In the genomic region with DNA sequence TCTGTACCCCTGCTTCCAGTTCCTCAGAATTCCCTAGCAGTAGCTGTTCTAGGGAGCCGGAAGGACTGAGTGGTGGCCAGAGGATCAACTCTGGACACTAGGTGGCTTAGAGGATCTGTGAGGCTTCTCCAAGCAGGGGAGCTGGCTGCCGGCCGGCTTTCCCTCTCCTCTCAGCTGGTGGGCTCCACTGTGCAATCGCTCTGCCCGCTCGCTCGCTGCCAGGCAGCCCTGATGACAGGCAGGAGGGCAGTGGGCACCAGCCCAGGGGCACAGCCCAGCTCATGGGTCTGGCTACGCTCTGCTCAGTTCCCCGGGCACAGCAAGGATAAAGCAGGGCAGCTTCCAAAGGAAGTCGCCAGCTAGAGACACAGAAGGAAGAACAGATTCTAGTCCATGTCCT, we compare ENCODE assay signal across 8 mouse cellular contexts. TPM values are rescaled to one million over a fixed set of nuclear protein-coding genes. Genes with fewer than 3 reads are reported as not detected.
DNase-seq lines count a peak whose midpoint lies in the region; ATAC-seq and TF ChIP-seq lines count a peak whose summit lies in the region.

No protein-coding gene starts in this region.

- no peak overlapping the region for H3K27ac ChIP-seq in liver, embryonic 12.5 days
- peak overlapping the region in 1 of 2 experiments; percentile 14; a peak in 1 of 4 replicates for H3K27ac ChIP-seq in heart, embryonic 14.5 days (replicated peaks in 1 of 2; ENCODE audit: control insufficient read depth in 1 of 2, insufficient read depth in 1 of 2, low read depth in 2 of 2, low read length in 2 of 2)
- no peak overlapping the region for H3K27ac ChIP-seq in kidney, postnatal 0 days
- no peak overlapping the region for H3K27ac ChIP-seq in stomach, postnatal 0 days (replicated peaks)

- no peak overlapping the region for H3K4me2 ChIP-seq in liver, embryonic 12.5 days
- peak overlapping the region; percentile 48 for H3K4me2 ChIP-seq in heart, embryonic 14.5 days (ENCODE audit: low read length)
- peak overlapping the region; percentile 36 for H3K4me2 ChIP-seq in kidney, postnatal 0 days (ENCODE audit: low read length)
- H3K4me2 ChIP-seq in stomach, postnatal 0 days (replicated peaks; ENCODE audit: low read depth), result peak overlapping the region; percentile 36; the same call in 1 of the 2 replicates

- no peak for TF ChIP-seq EP300 in stomach, postnatal 0 days (optimal IDR thresholded peaks at IDR 0.05)

- no peaks in the 10 kb centered on the region for H3K36me3 ChIP-seq in liver, embryonic 12.5 days
- H3K36me3 ChIP-seq in heart, embryonic 14.5 days (ENCODE audit: control insufficient read depth, insufficient read depth, low read length), result no peaks in the 10 kb centered on the region
- H3K36me3 ChIP-seq in kidney, postnatal 0 days (ENCODE audit: insufficient read depth, low read length), result no peaks in the 10 kb centered on the region
- no peaks in the 10 kb centered on the region for H3K36me3 ChIP-seq in stomach, postnatal 0 days (ENCODE audit: control insufficient read depth, insufficient read depth, low read length)

- H3K9ac ChIP-seq in liver, embryonic 12.5 days, result no peak overlapping the region
- peak overlapping the region; percentile 21 for H3K9ac ChIP-seq in heart, embryonic 14.5 days (ENCODE audit: low read length)
- no peak overlapping the region for H3K9ac ChIP-seq in kidney, postnatal 0 days (ENCODE audit: low read depth, low read length)
- H3K9ac ChIP-seq in stomach, postnatal 0 days (ENCODE audit: low read length), result no peak overlapping the region

- H3K4me3 ChIP-seq in liver, embryonic 12.5 days, result no peak overlapping the region
- peak overlapping the region in 1 of 2 experiments; percentile 17; a peak in 1 of 4 replicates for H3K4me3 ChIP-seq in heart, embryonic 14.5 days (ENCODE audit: control insufficient read depth in 1 of 2, insufficient read depth in 1 of 2, low read depth in 1 of 2, low read length in 2 of 2)
- no peak overlapping the region for H3K4me3 ChIP-seq in kidney, postnatal 0 days (replicated peaks; ENCODE audit: low read depth, low read length)
- no peak overlapping the region for H3K4me3 ChIP-seq in stomach, postnatal 0 days (ENCODE audit: low read depth, low read length)

- WGBS in liver, embryonic 12.5 days (ENCODE audit: insufficient replicate concordance), result 23% methylated on average over 10 of the region's 10 CpGs
- WGBS in heart, embryonic 14.5 days, result 10% methylated on average over 10 of the region's 10 CpGs
- 20% methylated on average over 10 of the region's 10 CpGs for WGBS in kidney, postnatal 0 days
- WGBS in stomach, postnatal 0 days, result 31% methylated on average over 10 of the region's 10 CpGs

- H3K9me3 ChIP-seq in liver, embryonic 12.5 days (replicated peaks), result no peaks in the 10 kb centered on the region
- no peaks in the 10 kb centered on the region for H3K9me3 ChIP-seq in heart, embryonic 14.5 days (ENCODE audit: control insufficient read depth, low read length)
- H3K9me3 ChIP-seq in kidney, postnatal 0 days (replicated peaks; ENCODE audit: low read length), result no peaks in the 10 kb centered on the region
- H3K9me3 ChIP-seq in stomach, postnatal 0 days (ENCODE audit: control insufficient read depth, low read length), result no peaks in the 10 kb centered on the region

- ATAC-seq in liver, embryonic 12.5 days, result no peak
- peak; percentile 48; the same call in 1 of the 2 replicates for ATAC-seq in heart, embryonic 14.5 days (ENCODE audit: insufficient number of reproducible peaks, insufficient read depth, low FRiP score, low read depth)
- ATAC-seq in kidney, postnatal 0 days (replicated peaks; ENCODE audit: low FRiP score, low read depth), result no peak; the same call in 1 of the 2 replicates
- peak; percentile 51; the same call in 1 of the 2 replicates for ATAC-seq in stomach, postnatal 0 days (ENCODE audit: low FRiP score, low TSS enrichment)
- no peak for ATAC-seq in activated CD4-positive, CD25-positive, alpha-beta regulatory T cell, adult 4 months

- H3K27me3 ChIP-seq in liver, embryonic 12.5 days (replicated peaks), result peaks cover 96% of the 10 kb centered on the region
- peaks cover 4% of the 10 kb centered on the region; the same call in 1 of the 2 replicates for H3K27me3 ChIP-seq in heart, embryonic 14.5 days (ENCODE audit: control insufficient read depth, insufficient read depth, low read length)
- H3K27me3 ChIP-seq in kidney, postnatal 0 days (ENCODE audit: insufficient read depth, low read length), result no peaks in the 10 kb centered on the region
- H3K27me3 ChIP-seq in stomach, postnatal 0 days (ENCODE audit: control insufficient read depth, insufficient read depth, low read length), result no peaks in the 10 kb centered on the region

- peaks cover 1% of the 10 kb centered on the region; the same call in 1 of the 2 replicates for H3K4me1 ChIP-seq in liver, embryonic 12.5 days
- H3K4me1 ChIP-seq in heart, embryonic 14.5 days (ENCODE audit: control insufficient read depth in 2 of 2, insufficient read depth in 2 of 2, low read length in 2 of 2), result peaks cover 37 to 94% of the 10 kb centered on the region in 2 experiments
- H3K4me1 ChIP-seq in kidney, postnatal 0 days (replicated peaks; ENCODE audit: insufficient read depth, low read length), result peaks cover 3% of the 10 kb centered on the region; the same call in 1 of the 2 replicates
- H3K4me1 ChIP-seq in stomach, postnatal 0 days (replicated peaks; ENCODE audit: control insufficient read depth, insufficient read depth), result 0 out of 2 replicates have a peak, but pooled peaks cover 2% of the 10 kb centered on the region

- TF ChIP-seq CTCF in kidney, postnatal 0 days (IDR thresholded peaks at IDR 0.05; ENCODE audit: low read depth), result peak; percentile 68
- peak; percentile 68 for TF ChIP-seq CTCF in stomach, postnatal 0 days (IDR thresholded peaks at IDR 0.05; ENCODE audit: low read depth)

- DNase-seq in liver, result peak; percentile 12
- DNase-seq in embryo, embryonic 11 days, result peak; percentile 77
- peak; percentile 84 for DNase-seq in kidney, postnatal 0 days (ENCODE audit: low spot score)
- DNase-seq in lung, postnatal 36 days, result peak; percentile 64
- peak; percentile 56 for DNase-seq in stomach, postnatal 0 days (ENCODE audit: low spot score)

RNA-seq across cellular contexts. Expression of gene Casz1, which starts 7.7 kb away (rescaled TPM):
- polyA plus RNA-seq in liver, embryonic 12.5 days (2016; fragmentation: Nextera tagmentation; extraction: Ambion mirVana), result 0.50 and 0.60 TPM in 2 replicates
- 24.6 and 26.6 TPM in 2 replicates for polyA plus RNA-seq in heart, embryonic 14.5 days (2014; fragmentation: Nextera tagmentation; extraction: Ambion mirVana)
- 6.2 and 6.7 TPM in 2 replicates for polyA plus RNA-seq in kidney, postnatal 0 days (2015; fragmentation: Nextera tagmentation; extraction: Ambion mirVana)
- polyA plus RNA-seq in stomach, postnatal 0 days (2015; fragmentation: Nextera tagmentation; extraction: Ambion mirVana), result 9.4 and 10.3 TPM in 2 replicates
- under 1 TPM; 0.56 to 0.75 TPM for polyA plus RNA-seq in activated CD4-positive, CD25-positive, alpha-beta regulatory T cell, adult 4 months (2017; shearing (Covaris generic))

Comparison
In these comparisons a context has a peak if more than half of its experiments do, and no peak if none do; other contexts are left out.
1. DNase-seq: peak in every context shown above with its lines; median percentile 84 in kidney, postnatal 0 days; 77 in embryo, embryonic 11 days; 64 in lung, postnatal 36 days; 56 in stomach, postnatal 0 days; 12 in liver.
2. ATAC-seq: peak in heart, embryonic 14.5 days (single experiment) and stomach, postnatal 0 days (single experiment); none in liver, embryonic 12.5 days (single experiment), kidney, postnatal 0 days (single experiment) and activated CD4-positive, CD25-positive, alpha-beta regulatory T cell, adult 4 months (single experiment).